Mouse (Mus musculus) MEL (cell line): ENCODE measurements around the gene Tjp3. TPM values are rescaled to one million over a fixed set of nuclear protein-coding genes. Genes with fewer than 3 reads are reported as not detected.

Experiments used
- DNase-seq: peaks from one replicate; pipeline ENCODE4 v3.0.0; 2011; ENCODE audit warnings: low read depth, low spot score
- H3K27ac ChIP-seq: 2 replicates; pipeline ENCODE4 v1.5.1; 2012; ENCODE audit warnings: low read depth, mild to moderate bottlenecking, control low read depth, low read length, moderate library complexity; ENCODE audit not compliant: control insufficient read depth
- H3K27me3 ChIP-seq, 2 experiments: fragments of 150-350 bp in 1 of 2; sonication (generic) in 1 of 2; 2 replicates each; pipeline ENCODE4 v1.6.1; 2012; ENCODE audit warnings: low read length in 2 of 2, mild to moderate bottlenecking in 2 of 2, improper control_type of control experiment in 1 of 2, moderate library complexity in 1 of 2; ENCODE audit not compliant: insufficient read depth in 2 of 2, control insufficient read depth in 1 of 2
- H3K36me3 ChIP-seq, 2 experiments: 2 replicates each; pipeline ENCODE4 v1.6.1; 2012 to 2014; ENCODE audit warnings: low read length in 2 of 2, improper control_type of control experiment in 1 of 2, inconsistent platforms in 1 of 2, mild to moderate bottlenecking in 1 of 2; ENCODE audit not compliant: insufficient read depth in 2 of 2, control insufficient read depth in 1 of 2
- H3K4me1 ChIP-seq, 2 experiments: fragments of 150-350 bp in 1 of 2; sonication (generic) in 1 of 2; 2 replicates each; pipeline ENCODE4 v1.6.1; 2012; ENCODE audit warnings: low read length in 2 of 2, improper control_type of control experiment in 1 of 2, mild to moderate bottlenecking in 1 of 2; ENCODE audit not compliant: insufficient read depth in 2 of 2, control insufficient read depth in 1 of 2
- H3K4me3 ChIP-seq, 2 experiments: fragments of 150-350 bp in 1 of 2; sonication (generic) in 1 of 2; 2 replicates each; pipeline ENCODE4 v1.5.1; 2012; ENCODE audit warnings: low read depth in 2 of 2, low read length in 2 of 2, mild to moderate bottlenecking in 2 of 2, moderate library complexity in 2 of 2, control low read depth in 1 of 2, improper control_type of control experiment in 1 of 2; ENCODE audit not compliant: control insufficient read depth in 1 of 2, insufficient read depth in 1 of 2
- H3K79me2 ChIP-seq: 2 replicates; pipeline ENCODE4 v1.6.1; 2012; ENCODE audit warnings: mild to moderate bottlenecking, low read length, moderate library complexity; ENCODE audit not compliant: control insufficient read depth, poor library complexity, insufficient read depth
- H3K9ac ChIP-seq: 2 replicates; pipeline ENCODE4 v1.6.1; 2012; ENCODE audit warnings: low read depth, mild to moderate bottlenecking, control low read depth, low read length, moderate library complexity; ENCODE audit not compliant: control insufficient read depth, poor library complexity, severe bottlenecking
- H3K9me3 ChIP-seq: fragments of 150-350 bp; sonication (generic); replicated peaks from 2 replicates; pipeline ENCODE4 v1.6.1; 2012; ENCODE audit warnings: mild to moderate bottlenecking, low read length, improper control_type of control experiment, moderate library complexity; ENCODE audit not compliant: insufficient read depth
- CHD2 ChIP-seq: IDR thresholded peaks from 2 replicates; pipeline ENCODE4 v1.6.1; 2011; ENCODE audit warnings: low read length, improper control_type of control experiment
- CTCF ChIP-seq, 3 experiments: IDR thresholded peaks in 2 of 3; conservative IDR thresholded peaks in 1 of 3; 2 replicates each; pipeline ENCODE4 v1.5.1; 2011 to 2012; ENCODE audit warnings: low read length in 3 of 3, low read depth in 2 of 3, mild to moderate bottlenecking in 2 of 3, improper control_type of control experiment in 1 of 3, inconsistent platforms in 1 of 3, mixed read lengths in 1 of 3, moderate library complexity in 1 of 3; ENCODE audit not compliant: control insufficient read depth in 1 of 3, insufficient read depth in 1 of 3, poor library complexity in 1 of 3, severe bottlenecking in 1 of 3
- E2F4 ChIP-seq: IDR thresholded peaks from 2 replicates; pipeline ENCODE4 v1.6.1; 2011; ENCODE audit warnings: low read depth, low read length, improper control_type of control experiment, borderline replicate concordance
- ETS1 ChIP-seq: IDR thresholded peaks from 2 replicates; pipeline ENCODE4 v1.6.1; 2012; ENCODE audit warnings: low read depth, mild to moderate bottlenecking, inconsistent platforms, low read length, improper control_type of control experiment, moderate library complexity
- GABPA ChIP-seq: IDR thresholded peaks from 2 replicates; pipeline ENCODE4 v1.6.1; 2012; ENCODE audit warnings: low read depth, mild to moderate bottlenecking, inconsistent platforms, low read length, improper control_type of control experiment, moderate library complexity
- GATA1 ChIP-seq: IDR thresholded peaks from 2 replicates; pipeline ENCODE4 v1.6.1; 2011; ENCODE audit warnings: low read depth, low read length, improper control_type of control experiment
- JUND ChIP-seq: IDR thresholded peaks from 2 replicates; pipeline ENCODE4 v1.6.1; 2011; ENCODE audit warnings: low read depth, mild to moderate bottlenecking, improper control_type of control experiment, low read length
- KAT2A ChIP-seq: conservative IDR thresholded peaks from 2 replicates; pipeline ENCODE4 v1.6.1; 2012; ENCODE audit warnings: low read depth, low read length, improper control_type of control experiment, inconsistent platforms
- MAZ ChIP-seq: IDR thresholded peaks from 2 replicates; pipeline ENCODE4 v1.6.1; 2012; ENCODE audit warnings: low read depth, mild to moderate bottlenecking, inconsistent platforms, low read length, improper control_type of control experiment
- MEF2A ChIP-seq: IDR thresholded peaks from 2 replicates; pipeline ENCODE4 v1.6.1; 2014; ENCODE audit warnings: low read depth, mild to moderate bottlenecking, inconsistent platforms, low read length, improper control_type of control experiment; ENCODE audit not compliant: poor library complexity, insufficient replicate concordance, severe bottlenecking; ENCODE audit errors: extremely low read depth
- MXI1 ChIP-seq: IDR thresholded peaks from 2 replicates; pipeline ENCODE4 v1.6.1; 2011; ENCODE audit warnings: mild to moderate bottlenecking, low read depth, low read length, improper control_type of control experiment
- MYB ChIP-seq: IDR thresholded peaks from 2 replicates; pipeline ENCODE4 v1.6.1; 2011; ENCODE audit warnings: mild to moderate bottlenecking, low read depth, low read length, improper control_type of control experiment
- MYC ChIP-seq: IDR thresholded peaks from 2 replicates; pipeline ENCODE4 v1.6.1; 2011; ENCODE audit warnings: low read depth, mild to moderate bottlenecking, low read length, improper control_type of control experiment, moderate library complexity
- NELFE ChIP-seq: IDR thresholded peaks from 2 replicates; pipeline ENCODE4 v1.6.1; 2011; ENCODE audit warnings: low read depth, low read length, improper control_type of control experiment
- POLR2AphosphoS5 ChIP-seq: IDR thresholded peaks from 2 replicates; pipeline ENCODE4 v1.6.1; 2012; ENCODE audit warnings: low read depth, borderline replicate concordance, mild to moderate bottlenecking, inconsistent platforms, low read length, moderate library complexity, mixed read lengths
- RAD21 ChIP-seq: IDR thresholded peaks from 2 replicates; pipeline ENCODE4 v1.6.1; 2011; ENCODE audit warnings: mild to moderate bottlenecking, low read depth, low read length, improper control_type of control experiment
- RCOR1 ChIP-seq: IDR thresholded peaks from 2 replicates; pipeline ENCODE4 v1.6.1; 2012; ENCODE audit warnings: low read depth, mild to moderate bottlenecking, inconsistent platforms, low read length, improper control_type of control experiment
- SIN3A ChIP-seq: IDR thresholded peaks from 2 replicates; pipeline ENCODE4 v1.6.1; 2012; ENCODE audit warnings: low read length, improper control_type of control experiment, inconsistent platforms
- SMC3 ChIP-seq: IDR thresholded peaks from 2 replicates; pipeline ENCODE4 v1.6.1; 2011; ENCODE audit warnings: low read depth, low read length, improper control_type of control experiment
- TAL1 ChIP-seq: IDR thresholded peaks from 2 replicates; pipeline ENCODE4 v1.6.1; 2012; ENCODE audit warnings: mild to moderate bottlenecking, inconsistent platforms, low read length, moderate library complexity, mixed read lengths
- TBP ChIP-seq: IDR thresholded peaks from 2 replicates; pipeline ENCODE4 v1.8.0; 2011; ENCODE audit warnings: low read depth, low read length, improper control_type of control experiment
- TCF12 ChIP-seq: IDR thresholded peaks from 2 replicates; pipeline ENCODE4 v1.6.1; 2014; ENCODE audit warnings: low read depth, mild to moderate bottlenecking, inconsistent platforms, low read length, improper control_type of control experiment, moderate library complexity
- UBTF ChIP-seq: IDR thresholded peaks from 2 replicates; pipeline ENCODE4 v1.6.1; 2012; ENCODE audit warnings: low read depth, mild to moderate bottlenecking, inconsistent platforms, low read length, improper control_type of control experiment, moderate library complexity, borderline replicate concordance; ENCODE audit not compliant: insufficient read depth
- USF1 ChIP-seq: IDR thresholded peaks from 2 replicates; pipeline ENCODE4 v1.6.1; 2014; ENCODE audit warnings: low read depth, mild to moderate bottlenecking, inconsistent platforms, low read length, improper control_type of control experiment, moderate library complexity
- ZC3H11A ChIP-seq: IDR thresholded peaks from 2 replicates; pipeline ENCODE4 v1.6.1; 2012; ENCODE audit warnings: low read depth, mild to moderate bottlenecking, inconsistent platforms, low read length, improper control_type of control experiment
- ZMIZ1 ChIP-seq: IDR thresholded peaks from 2 replicates; pipeline ENCODE4 v1.6.1; 2012; ENCODE audit warnings: low read depth, mild to moderate bottlenecking, inconsistent platforms, low read length, improper control_type of control experiment, moderate library complexity
- ZNF384 ChIP-seq: IDR thresholded peaks from 2 replicates; pipeline ENCODE4 v1.6.1; 2012; ENCODE audit warnings: low read depth, mild to moderate bottlenecking, inconsistent platforms, low read length, improper control_type of control experiment
- polyA plus RNA-seq, 2 experiments: library from polyadenylated mRNA; stranded (reverse) in 1 of 2; unstranded in 1 of 2; fragments of >175 nt in 1 of 2; fragments of >200 nt in 1 of 2; gene quantifications; 2 replicates each; pipeline versions ENCODE4 v1.2.1 to v1.2.4; 2012; ENCODE audit warnings: low replicate concordance in 2 of 2, low read depth in 1 of 2; ENCODE audit not compliant: insufficient read length in 2 of 2, insufficient read depth in 1 of 2, missing spikeins in 1 of 2
- total RNA-seq: library from RNA; depleted of rRNA; stranded (reverse); fragments of 300-350 nt; gene quantifications from 2 replicates; pipeline ENCODE4 v1.2.3, GENCODE M21; 2012

Tjp3 gene
- total and polyA plus RNA-seq, 3 experiments, result 2.9 to 4.9 TPM; not detected in 1

DNA sequence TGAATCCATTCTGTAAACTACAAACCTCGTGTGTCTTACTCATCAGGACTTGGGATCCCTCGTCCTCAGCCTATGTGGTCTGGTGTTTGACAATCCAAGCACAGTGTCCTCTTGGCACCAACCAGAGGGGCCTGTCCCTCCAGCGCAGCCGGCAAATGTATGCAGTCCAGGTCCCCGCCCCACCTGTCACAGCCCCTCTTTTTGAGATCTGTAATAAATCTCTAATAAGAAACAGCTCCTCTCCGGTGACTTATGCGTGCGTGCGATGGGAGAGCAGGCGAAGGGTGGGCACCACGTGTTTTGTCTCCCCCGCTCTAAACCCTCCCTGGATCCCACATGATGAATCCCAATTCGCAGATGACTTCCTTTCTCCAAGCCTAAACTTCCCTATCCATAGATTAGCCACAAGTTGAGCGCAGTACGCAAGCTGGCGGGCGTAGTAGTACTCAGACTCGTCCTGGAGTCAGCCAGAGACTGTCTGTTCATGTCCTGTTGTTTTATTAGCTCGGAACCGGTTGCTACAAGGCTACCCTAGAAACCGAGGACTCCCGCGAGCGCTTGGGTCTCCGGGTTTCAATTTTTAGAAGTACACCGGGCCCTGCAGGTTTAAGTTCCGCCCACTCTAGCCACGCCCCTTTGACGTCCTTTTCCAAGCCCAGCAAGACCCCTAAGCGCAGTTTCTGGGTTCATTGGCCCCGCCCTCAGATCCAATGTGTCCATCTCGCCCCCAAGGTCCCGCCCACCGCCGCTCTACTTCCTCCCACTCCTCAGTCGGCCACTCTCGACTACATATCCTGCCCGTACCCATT is 28.6 kb upstream of the Tjp3 start (continued):
- TF ChIP-seq GATA1, result no peak
- TF ChIP-seq SIN3A, result peak; percentile 64
- peak; percentile 60; the same call in 1 of the 2 replicates for TF ChIP-seq TBP
- TF ChIP-seq USF1, result no peak
- no peak for TF ChIP-seq MEF2A
- TF ChIP-seq ZNF384, result no peak
- peak; percentile 94 for TF ChIP-seq MXI1
- TF ChIP-seq RAD21, result no peak
- no peak for TF ChIP-seq MYB
- no peak; the same call in 1 of the 2 replicates for TF ChIP-seq ZMIZ1
- TF ChIP-seq CHD2, result peak; percentile 25; the same call in 1 of the 2 replicates
- TF ChIP-seq POLR2AphosphoS5, result no peak
- TF ChIP-seq TAL1, result no peak
- TF ChIP-seq ZC3H11A, result no peak

- Histone ChIP-seq H3K79me2 (peaks cover 20% of the 10 kb centered on the region), H3K9ac (peak overlapping the region; percentile 71), H3K4me3 (peak overlapping the region; percentile 61 to 85), H3K27ac (peak overlapping the region; percentile 81), H3K9me3 (no peaks in the 10 kb centered on the region), H3K4me1 (peaks cover 0 to 12% of the 10 kb centered on the region in 2 experiments; a peak in 3 of 4 replicates)
- DNase-seq, result peak; percentile 56
- TF ChIP-seq SMC3 (no peak), CTCF (IDR thresholded peaks at IDR 0.05 in 2 of 3, conservative IDR thresholded peaks at IDR 0.05 in 1 of 3; ENCODE audit: control insufficient read depth in 1 of 3, insufficient read depth in 1 of 3, low read depth in 2 of 3, low read length in 3 of 3, poor library complexity in 1 of 3, severe bottlenecking in 1 of 3) (peak in 2 of 3 experiments; percentile 17 to 25; a peak in 3 of 6 replicates), RAD21 (peak; percentile 2)
- TF ChIP-seq, all 39 proteins: peak for 2
- Histone ChIP-seq H3K36me3 (peaks cover 2 to 6% of the 10 kb centered on the region in 2 experiments; a peak in 2 of 4 replicates), H3K27me3 (no peaks in the 10 kb centered on the region)
Measured at GRCm38 (mm10) chr10:81319330-81319699, 27.9 kb upstream of the Tjp3 start.

DNA sequence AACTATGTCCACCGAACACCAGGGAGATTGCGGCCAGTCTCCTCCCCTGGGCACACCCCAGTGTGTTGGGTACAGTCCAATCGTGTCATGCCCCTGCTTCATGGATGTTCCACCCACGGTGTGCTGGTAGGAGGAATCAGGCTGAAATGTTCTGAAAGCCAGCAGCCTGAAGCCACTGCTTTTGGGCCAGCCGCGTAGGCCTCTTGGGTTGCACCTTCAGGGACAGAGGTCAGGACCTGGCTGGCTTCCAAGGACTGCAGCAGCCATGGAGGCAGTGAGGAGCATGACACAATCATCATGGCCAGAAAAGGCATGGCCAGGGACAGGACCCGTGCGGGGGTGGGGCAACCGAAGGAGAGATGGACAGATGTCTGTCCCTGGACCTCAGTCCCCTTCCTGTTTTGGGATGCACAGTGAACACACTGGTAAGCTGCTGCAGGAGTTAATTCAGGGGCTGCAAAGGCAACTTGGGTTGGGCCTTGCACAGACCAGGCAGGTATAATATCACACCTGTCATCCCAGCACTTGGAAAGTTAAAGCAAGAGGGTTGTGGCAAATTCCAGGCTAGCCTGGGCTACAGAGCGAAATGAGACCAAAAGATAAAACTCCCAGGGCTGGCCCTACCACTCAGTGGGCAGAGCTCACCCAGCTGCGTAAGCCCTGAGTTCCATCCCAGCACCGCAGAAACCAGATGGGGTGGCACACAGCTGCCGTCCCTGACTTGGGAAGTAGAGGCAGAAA is 27.4 kb upstream of the Tjp3 start:
- Histone ChIP-seq H3K9ac (peak overlapping the region; percentile 71; the same call in 1 of the 2 replicates), H3K36me3 (peaks cover 2 to 6% of the 10 kb centered on the region in 2 experiments; a peak in 3 of 4 replicates), H3K9me3 (no peaks in the 10 kb centered on the region), H3K4me1 (peaks cover 0 to 12% of the 10 kb centered on the region in 2 experiments; a peak in 3 of 4 replicates), H3K27me3 (no peaks in the 10 kb centered on the region), H3K4me3 (no peak overlapping the region; a peak in 1 of 4 replicates), H3K27ac (no peak overlapping the region), H3K79me2 (peaks cover 20% of the 10 kb centered on the region)
- no peak for DNase-seq
- TF ChIP-seq JUND, result no peak
- TF ChIP-seq NELFE, result no peak
- TF ChIP-seq USF1, result no peak
- TF ChIP-seq GABPA, result no peak
- TF ChIP-seq UBTF, result no peak
- TF ChIP-seq RCOR1, result no peak
- TF ChIP-seq MYB, result no peak
- TF ChIP-seq KAT2A, result no peak
- TF ChIP-seq ZNF384, result no peak
- no peak for TF ChIP-seq MYC
- TF ChIP-seq SIN3A, result no peak
- no peak for TF ChIP-seq E2F4
- no peak for TF ChIP-seq ETS1
- no peak for TF ChIP-seq TBP
- TF ChIP-seq TCF12, result no peak
- no peak for TF ChIP-seq MAZ
